Mouse (Mus musculus) gastrocnemius, adult 8-10 months (tissue): ENCODE measurements around the gene Nalcn. TPM values are rescaled to one million over a fixed set of nuclear protein-coding genes. Genes with fewer than 3 reads are reported as not detected.

Experiments used
- total RNA-seq, 4 experiments: library from RNA; stranded (reverse); gene quantifications; 2 replicates each; pipeline ENCODE4 v1.2.4; 2022

Gene Nalcn
- total RNA-seq, 4 experiments from 2014 or later: 0.10 to 0.40 (median 0.25) TPM

Other genes starting within 250 kb of the Nalcn start
- 1 to 10 TPM; 1.5 to 7.8 (median 4.1) TPM for gene Itgbl1, start 32.8 kb upstream of the Nalcn start, total RNA-seq